In genomic region chr15:79195492-79195891, GRCm38 (mm10) we compare ENCODE assay signal across 15 mouse cellular contexts. TPM values are rescaled to one million over a fixed set of nuclear protein-coding genes. Genes with fewer than 3 reads are reported as not detected.
A peak's percentile ranks its signal among the peaks of the same experiment; 100 is the strongest.
DNase-seq lines count a peak whose midpoint lies in the region; ATAC-seq and TF ChIP-seq lines count a peak whose summit lies in the region.
"Had no signal": no experiment of that assay in that cellular context is flagged by ENCODE, and none has a peak within 500 bp of the region (broad histone marks: within the 10 kb centered on the region; RNA-seq: fewer than 3 reads in every experiment).

No protein-coding gene starts in this region.

- H3K4me2 ChIP-seq in heart, embryonic 14.5 days (ENCODE audit: low read length): no peak overlapping the region
- H3K4me2 ChIP-seq: hindbrain, embryonic 15.5 days; lung, embryonic 15.5 days had no signal

- no peaks in the 10 kb centered on the region for H3K9me3 ChIP-seq in heart, embryonic 14.5 days (ENCODE audit: control insufficient read depth, low read length)
- H3K9me3 ChIP-seq: hindbrain, embryonic 15.5 days; lung, embryonic 15.5 days had no signal

- H3K36me3 ChIP-seq in heart, embryonic 14.5 days (ENCODE audit: control insufficient read depth, insufficient read depth, low read length): no peaks in the 10 kb centered on the region
- H3K36me3 ChIP-seq: hindbrain, embryonic 15.5 days; lung, embryonic 15.5 days had no signal

- TF ChIP-seq CTCF in layer of hippocampus, adult 2 months (conservative IDR thresholded peaks at IDR 0.05): no peak

- peak overlapping the region; percentile 44 for H3K9ac ChIP-seq in heart, embryonic 14.5 days (ENCODE audit: low read length)
- H3K9ac ChIP-seq: hindbrain, embryonic 15.5 days; lung, embryonic 15.5 days had no signal

- H3K4me1 ChIP-seq in heart, embryonic 14.5 days (ENCODE audit: control insufficient read depth in 2 of 2, insufficient read depth in 2 of 2, low read length in 2 of 2): peaks cover 32 to 37% of the 10 kb centered on the region in 2 experiments

- H3K4me3 ChIP-seq in layer of hippocampus, adult 2 months: no peak overlapping the region
- H3K4me3 ChIP-seq in heart, embryonic 14.5 days (ENCODE audit: control insufficient read depth in 1 of 2, insufficient read depth in 1 of 2, low read depth in 1 of 2, low read length in 2 of 2): no peak overlapping the region
- H3K4me3 ChIP-seq: hindbrain, embryonic 15.5 days; lung, embryonic 15.5 days had no signal

- no peaks in the 10 kb centered on the region for H3K27me3 ChIP-seq in heart, embryonic 14.5 days (ENCODE audit: control insufficient read depth, insufficient read depth, low read length)
- H3K27me3 ChIP-seq: hindbrain, embryonic 15.5 days; lung, embryonic 15.5 days had no signal

- peak; percentile 48 for ATAC-seq in heart, embryonic 14.5 days (ENCODE audit: insufficient number of reproducible peaks, insufficient read depth, low FRiP score, low read depth)
- ATAC-seq: forebrain, embryonic 14.5 days had no signal

- H3K27ac ChIP-seq in layer of hippocampus, adult 2 months: peak overlapping the region; percentile 87; the same call in 1 of the 2 replicates
- H3K27ac ChIP-seq in heart, embryonic 14.5 days (replicated peaks in 1 of 2; ENCODE audit: control insufficient read depth in 1 of 2, insufficient read depth in 1 of 2, low read depth in 2 of 2, low read length in 2 of 2): peak overlapping the region; percentile 51 to 74
- H3K27ac ChIP-seq: hindbrain, embryonic 15.5 days; lung, embryonic 15.5 days had no signal

- 44% methylated on average over 8 of the region's 8 CpGs for WGBS in heart, embryonic 14.5 days

- DNase-seq in gastrocnemius, adult 18-20 months (ENCODE audit: low spot score): peak; percentile 39
- DNase-seq in gastrocnemius, postnatal 10 days: no peak
- no peak for DNase-seq in layer of hippocampus, adult 2 months (ENCODE audit: low spot score in 2 of 2)
- no peak for DNase-seq in layer of hippocampus, postnatal 25 days (ENCODE audit: extremely low spot score in 1 of 2, low spot score in 1 of 2)
- DNase-seq in adipocyte (ENCODE audit: low spot score): peak; percentile 11
- DNase-seq in frontal cortex, postnatal 25 days (ENCODE audit: low spot score in 2 of 2): no peak
- DNase-seq in embryo, embryonic 10.5 days (ENCODE audit: low spot score): no peak
- DNase-seq: cerebellum, adult 2 months; kidney, postnatal 10 days; spleen, adult 18-20 months had no signal

RNA-seq across cellular contexts. Expression of gene Sox10, which starts 30.5 kb away (rescaled TPM):
- total RNA-seq in gastrocnemius, adult 18-20 months (2021): 1 to 10 TPM; 1.0 to 1.3 TPM
- 1 to 10 TPM; 7.6 to 8.1 TPM for total RNA-seq in gastrocnemius, postnatal 10 days (2021)
- total RNA-seq in layer of hippocampus, adult 2 months (2021): 10 to 100 TPM; 27.7 to 30.4 TPM
- 10 to 100 TPM; 38.5 to 41.2 TPM for total RNA-seq in layer of hippocampus, postnatal 25 days (2021)
- polyA plus RNA-seq in heart, embryonic 14.5 days (2014; fragmentation: Nextera tagmentation; extraction: Ambion mirVana): 0.63 and 0.80 TPM in 2 replicates
- polyA plus RNA-seq: C2C12 had no signal

RNA-seq across cellular contexts. Expression of gene Pick1, which starts 33.5 kb away (rescaled TPM):
- total RNA-seq in gastrocnemius, adult 18-20 months (2021): 10 to 100 TPM; 33.7 to 34.8 TPM
- total RNA-seq in gastrocnemius, postnatal 10 days (2021): 10 to 100 TPM; 21.4 to 24.8 TPM
- total RNA-seq in layer of hippocampus, adult 2 months (2021): 10 to 100 TPM; 46.1 to 49.7 TPM
- total RNA-seq in layer of hippocampus, postnatal 25 days (2021): 10 to 100 TPM; 42.0 to 50.6 TPM
- 19.2 and 24.5 TPM in 2 replicates for polyA plus RNA-seq in heart, embryonic 14.5 days (2014; fragmentation: Nextera tagmentation; extraction: Ambion mirVana)

RNA-seq across cellular contexts. Expression of gene Gm49486, which starts 33.7 kb away (rescaled TPM):
- under 1 TPM; 0.55 to 0.69 TPM for total RNA-seq in gastrocnemius, adult 18-20 months (2021)
- under 1 TPM; 0.45 to 0.54 TPM for total RNA-seq in gastrocnemius, postnatal 10 days (2021)
- total RNA-seq in layer of hippocampus, adult 2 months (2021): under 1 TPM; 0.31 to 0.49 TPM
- under 1 TPM; 0.94 to 0.98 TPM for total RNA-seq in layer of hippocampus, postnatal 25 days (2021)
- 0.63 and 0.84 TPM in 2 replicates for polyA plus RNA-seq in heart, embryonic 14.5 days (2014; fragmentation: Nextera tagmentation; extraction: Ambion mirVana)

RNA-seq across cellular contexts. Expression of gene 1700088E04Rik, which starts 54.4 kb away (rescaled TPM):
- total RNA-seq in gastrocnemius, adult 18-20 months (2021): 1 to 10 TPM; 1.1 to 1.2 TPM
- total RNA-seq in gastrocnemius, postnatal 10 days (2021): 1 to 10 TPM in 1 of 2 experiments, under 1 TPM in 1; 0.54 to 1.1 TPM
- total RNA-seq in layer of hippocampus, adult 2 months (2021): 10 to 100 TPM in 1 of 2 experiments, 1 to 10 TPM in 1; 8.8 to 10.3 TPM
- 1 to 10 TPM; 9.1 to 9.6 TPM for total RNA-seq in layer of hippocampus, postnatal 25 days (2021)
- polyA plus RNA-seq in heart, embryonic 14.5 days (2014; fragmentation: Nextera tagmentation; extraction: Ambion mirVana): 5.6 and 8.4 TPM in 2 replicates

RNA-seq across cellular contexts. Expression of gene Polr2f, which starts 54.7 kb away (rescaled TPM):
- 10 to 100 TPM; 69.3 to 76.8 TPM for total RNA-seq in gastrocnemius, adult 18-20 months (2021)
- total RNA-seq in gastrocnemius, postnatal 10 days (2021): 10 to 100 TPM; 73.5 to 80.9 TPM
- 100 to 1,000 TPM in 1 of 2 experiments, 10 to 100 TPM in 1; 97.9 to 103 TPM for total RNA-seq in layer of hippocampus, adult 2 months (2021)
- 100 to 1,000 TPM; 104 to 112 TPM for total RNA-seq in layer of hippocampus, postnatal 25 days (2021)
- polyA plus RNA-seq in heart, embryonic 14.5 days (2014; fragmentation: Nextera tagmentation; extraction: Ambion mirVana): 271 and 299 TPM in 2 replicates

Comparison
In these comparisons a context has a peak if more than half of its experiments do, and no peak if none do; other contexts are left out.
1. DNase-seq: peak in gastrocnemius, adult 18-20 months (single experiment) and adipocyte (single experiment); none in gastrocnemius, postnatal 10 days (single experiment), layer of hippocampus, adult 2 months (0 of 2), layer of hippocampus, postnatal 25 days (0 of 2), frontal cortex, postnatal 25 days (0 of 2) and embryo, embryonic 10.5 days (single experiment).